Mouse (Mus musculus): ENCODE measurements around the gene Trim63.
"Not testable (repeated sequence)": the region's sequence is repeated elsewhere in the genome, so short reads cannot be mapped to it uniquely, and the experiment has no call there.

The Trim63 gene

DNA sequence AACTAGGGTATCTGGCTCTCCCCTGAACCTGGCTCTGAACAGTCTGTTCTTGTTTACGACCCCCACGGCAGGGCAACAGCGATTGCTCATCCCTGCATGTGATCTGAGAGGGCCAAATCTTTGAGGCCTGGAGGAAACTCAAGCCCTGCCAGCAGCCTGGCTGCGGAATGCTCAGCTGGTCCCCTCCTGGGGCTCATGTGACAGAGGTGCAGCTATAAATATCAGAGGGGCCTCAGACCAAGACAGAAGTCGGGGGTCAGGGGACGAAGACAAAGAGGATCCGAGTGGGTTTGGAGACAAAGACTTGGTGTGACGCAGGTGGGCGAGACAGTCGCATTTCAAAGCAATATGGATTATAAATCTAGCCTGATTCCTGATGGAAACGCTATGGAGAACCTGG, at the start of gene Trim63:
Trim63 (plus strand) TSS at position 245 of the 400 bp plus-strand sequence.
- DNase-seq (ENCODE audit: low spot score) = no peak

DNA sequence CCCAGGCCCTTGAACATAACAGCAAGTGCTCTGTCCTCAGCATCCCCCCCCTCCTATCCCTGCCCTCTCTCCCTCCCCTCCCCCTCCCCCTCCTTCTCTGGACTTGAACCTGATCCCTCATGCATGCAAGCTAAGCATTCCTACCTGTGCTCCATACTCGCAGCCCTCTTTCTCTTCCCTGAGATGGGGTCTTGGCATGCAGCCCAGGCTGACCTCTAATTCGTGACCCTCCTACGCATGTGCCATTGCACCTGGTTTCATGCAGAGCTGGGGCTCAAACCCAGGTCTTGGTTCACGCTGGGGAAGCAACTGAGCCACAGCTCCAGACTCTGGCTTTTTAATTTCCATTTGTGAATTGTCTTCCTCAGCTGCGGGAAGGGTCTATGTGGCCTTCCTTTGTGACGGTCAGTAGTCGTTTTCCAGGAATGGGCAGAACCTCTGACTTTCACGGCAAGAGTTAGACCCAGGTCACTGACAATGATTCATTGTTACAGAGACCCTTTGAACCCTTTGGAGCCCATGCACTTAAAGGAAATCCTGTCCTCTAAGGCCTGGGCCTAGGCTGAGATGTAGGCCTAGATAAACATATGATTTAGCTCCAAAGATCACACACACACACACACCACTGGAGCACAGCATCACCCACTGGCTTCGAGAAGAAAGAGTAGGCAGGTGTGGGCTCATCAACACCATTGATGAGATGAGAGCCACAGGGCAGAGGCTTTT, 48.9 kb upstream of the Trim63 start:
- DNase-seq (ENCODE audit: low spot score) = no peak

DNA sequence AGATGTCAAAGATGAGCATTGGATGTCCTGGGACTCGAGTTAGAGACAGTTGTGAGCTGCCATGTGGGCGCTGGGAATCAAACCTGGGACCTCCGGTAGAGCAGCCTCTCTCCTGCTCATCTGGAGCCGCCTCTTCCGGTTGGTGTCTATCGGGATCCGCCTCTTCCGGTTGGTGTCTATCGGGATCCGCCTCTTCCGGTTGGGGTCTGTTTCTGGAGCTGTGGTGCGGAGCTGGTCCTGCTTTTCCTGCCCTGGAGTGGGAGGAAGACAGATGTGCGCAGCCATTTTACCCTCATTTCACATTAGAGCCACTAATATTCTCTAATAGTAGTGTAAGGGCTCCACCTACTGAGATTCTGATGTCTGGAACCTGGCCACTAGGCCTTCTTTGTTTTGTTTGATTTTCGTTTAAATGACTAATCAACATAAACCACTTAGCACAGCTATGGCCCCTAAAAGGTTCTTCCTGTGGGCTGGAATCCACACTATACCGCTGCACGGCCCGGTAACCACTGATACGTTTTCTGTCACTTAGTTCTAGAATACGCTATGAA, 46.7 kb upstream of the Trim63 start:
- DNase-seq (ENCODE audit: low spot score) = no peak

DNA sequence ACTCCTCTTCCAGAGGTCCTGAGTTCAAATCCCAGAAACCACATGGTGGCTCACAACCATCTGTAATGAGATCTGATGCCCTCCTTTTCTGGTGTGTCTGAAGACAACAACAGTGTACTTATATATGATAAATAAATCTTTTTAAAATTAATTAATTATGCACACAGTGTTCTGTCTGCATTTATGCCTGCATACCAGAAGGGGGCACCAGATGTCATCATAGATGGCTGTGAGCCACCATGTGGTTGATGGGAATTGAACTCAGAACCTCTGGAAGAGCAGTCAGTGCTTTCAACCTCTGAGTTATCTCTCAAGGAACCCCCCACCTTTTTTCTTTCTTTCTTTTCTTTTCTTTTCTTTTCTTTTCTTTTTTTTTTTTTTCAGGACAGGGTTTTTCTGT, 45.3 kb upstream of the Trim63 start:
- not testable (repeated sequence) for DNase-seq (ENCODE audit: low spot score)

DNA sequence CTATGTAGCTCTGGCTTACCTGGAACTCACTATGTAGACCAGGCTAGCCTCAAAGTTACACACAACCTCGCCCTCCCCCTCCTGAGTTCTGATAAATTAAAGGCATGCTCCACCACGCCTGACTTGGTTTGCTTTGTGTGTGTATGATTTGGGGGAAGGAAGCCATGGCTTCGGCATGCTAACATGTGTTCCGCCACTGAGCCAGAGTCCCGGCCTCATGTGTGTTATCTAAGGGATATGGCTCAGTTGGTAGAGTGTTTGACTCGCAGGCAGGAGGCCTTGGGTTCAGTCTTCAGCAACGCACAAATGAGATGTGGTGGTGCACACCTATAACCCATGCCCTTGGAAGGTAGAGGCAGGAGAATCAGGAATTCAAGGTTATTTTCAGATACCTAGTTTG, 42.9 kb upstream of the Trim63 start:
- no peak for DNase-seq (ENCODE audit: low spot score)

DNA sequence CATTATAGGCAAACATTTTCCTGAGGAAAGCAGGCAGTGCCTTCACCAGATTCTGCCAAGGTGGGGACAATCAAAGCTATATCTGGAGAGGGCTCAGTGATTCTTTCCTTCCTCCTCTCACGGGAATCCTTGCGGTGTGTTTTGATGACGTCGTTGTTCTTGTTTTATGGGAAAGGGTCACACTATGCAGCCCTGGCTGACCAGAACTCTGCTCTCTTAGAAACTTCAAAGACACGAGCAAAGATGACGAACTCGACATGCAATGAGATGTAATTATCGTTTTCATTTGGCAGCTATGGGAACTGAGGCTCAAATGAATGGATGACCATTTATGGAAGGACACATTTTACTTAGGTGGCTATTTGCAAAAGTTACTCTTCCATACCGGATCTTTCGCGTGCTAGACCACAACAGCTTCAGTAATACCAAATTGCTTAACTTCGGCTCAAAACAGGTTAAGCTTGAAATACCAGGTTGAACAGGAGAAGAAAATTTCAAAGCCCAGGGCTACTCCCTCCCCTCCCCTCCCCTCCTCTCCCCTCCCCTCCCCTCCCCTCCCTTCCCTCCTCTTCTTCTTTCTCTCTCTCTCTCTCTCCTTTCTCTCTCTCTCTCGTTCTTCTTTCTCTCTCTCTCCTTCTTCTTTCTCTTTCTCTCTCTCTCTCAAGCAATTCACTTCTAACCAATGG, 42.0 kb upstream of the Trim63 start:
- DNase-seq (ENCODE audit: low spot score) = no peak

GRCm38 (mm10) chr4:134273417-134274345, 41.2 kb upstream of the Trim63 start:
- DNase-seq (ENCODE audit: low spot score) = no peak

GRCm38 (mm10) chr4:134284942-134285341, 30.0 kb upstream of the Trim63 start:
- no peak for DNase-seq (ENCODE audit: low spot score)

DNA sequence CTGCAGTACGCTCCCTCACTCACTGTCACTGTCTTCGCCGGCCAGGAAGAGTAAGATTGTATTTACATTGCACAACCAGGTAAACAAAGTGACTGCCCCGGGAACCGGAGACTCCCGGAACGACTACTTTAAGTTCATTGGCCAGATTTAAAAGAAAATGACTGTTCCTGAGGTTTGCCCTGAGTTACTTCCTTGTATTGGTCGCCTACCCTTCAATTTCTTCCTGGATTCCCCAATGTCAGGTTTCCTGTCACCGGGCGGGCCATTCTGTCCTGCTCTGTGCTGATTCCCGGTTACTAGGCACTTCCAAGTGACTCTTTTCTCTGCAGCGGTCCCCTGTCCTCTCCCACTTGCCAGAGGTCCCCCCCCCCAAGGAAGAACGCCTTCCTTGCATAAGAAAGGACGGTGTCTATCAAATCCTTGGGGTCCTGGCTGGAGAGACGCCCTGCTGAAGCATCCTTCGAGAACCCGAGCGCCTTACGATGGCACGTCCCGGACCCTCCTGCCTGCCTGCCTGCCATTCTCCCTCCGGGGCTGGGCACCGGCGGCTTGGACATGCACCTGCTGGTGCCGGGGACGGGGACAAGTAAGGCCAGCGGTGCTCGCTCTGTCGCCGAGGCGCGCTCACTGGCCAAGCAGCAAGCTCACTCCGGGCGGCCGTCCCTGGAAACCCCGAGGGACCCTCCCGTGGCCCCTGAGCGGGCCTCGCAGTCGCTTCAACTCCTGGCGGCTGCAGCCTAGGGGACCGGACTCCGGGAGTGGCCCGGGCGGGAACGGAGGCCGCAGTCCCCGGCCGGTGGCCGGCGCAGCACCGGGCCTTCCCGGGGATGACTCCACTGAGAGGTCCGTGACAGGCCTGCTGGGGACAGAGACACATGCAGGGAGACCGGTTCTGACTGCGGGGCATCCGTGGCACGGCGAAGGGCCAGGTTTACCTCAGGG, 28.4 kb upstream of the Trim63 start:
- no peak for DNase-seq (ENCODE audit: low spot score)

DNA sequence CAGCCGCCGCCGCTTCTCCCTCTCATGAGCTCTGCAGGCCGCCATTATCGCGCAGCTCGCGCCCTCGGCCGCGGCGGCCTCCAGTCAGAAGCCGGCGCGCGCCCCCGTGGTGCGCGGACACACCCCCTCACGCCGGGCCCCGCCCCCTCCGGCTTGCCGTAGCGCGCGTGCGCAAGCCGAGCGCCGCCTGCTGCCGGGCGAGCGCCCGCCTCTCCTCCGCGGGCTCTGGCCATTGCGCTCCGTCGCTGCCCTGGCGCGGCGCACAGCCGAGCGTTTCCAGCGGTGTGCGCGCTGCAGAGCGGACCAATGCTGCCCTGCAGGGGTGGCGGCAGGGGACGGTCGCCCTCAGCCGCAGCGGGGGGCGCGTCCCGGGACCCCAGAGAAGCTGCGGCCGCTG, 27.8 kb upstream of the Trim63 start:
- DNase-seq (ENCODE audit: low spot score) = peak; percentile 97

DNA sequence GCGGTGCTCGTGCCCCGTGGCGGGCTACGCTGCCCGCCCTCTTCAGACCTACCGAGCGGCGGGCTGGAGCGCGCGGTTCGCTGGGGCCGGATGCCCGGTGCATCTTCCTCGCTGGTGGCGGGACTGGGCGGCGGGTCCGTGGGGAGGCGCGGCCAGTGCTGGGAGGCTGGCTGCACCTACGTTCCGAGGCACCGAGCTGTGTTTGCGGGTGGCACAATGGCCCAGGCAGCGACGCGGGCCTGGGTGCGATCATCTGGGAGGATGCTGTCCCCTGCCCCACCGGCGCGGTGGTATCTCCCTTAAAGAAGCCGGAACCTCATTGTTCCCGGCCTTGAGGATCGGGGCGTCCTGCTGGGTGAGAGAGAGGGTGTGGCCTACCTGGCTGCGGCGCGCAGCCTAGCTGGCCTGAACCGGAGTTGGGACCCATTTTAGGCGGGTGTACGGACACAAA, 27.3 kb upstream of the Trim63 start, which contains the start of gene Pdik1l:
Pdik1l (minus strand) TSS at position 321 of the 451 bp plus-strand sequence.
- DNase-seq (ENCODE audit: low spot score) = peak; percentile 57

DNA sequence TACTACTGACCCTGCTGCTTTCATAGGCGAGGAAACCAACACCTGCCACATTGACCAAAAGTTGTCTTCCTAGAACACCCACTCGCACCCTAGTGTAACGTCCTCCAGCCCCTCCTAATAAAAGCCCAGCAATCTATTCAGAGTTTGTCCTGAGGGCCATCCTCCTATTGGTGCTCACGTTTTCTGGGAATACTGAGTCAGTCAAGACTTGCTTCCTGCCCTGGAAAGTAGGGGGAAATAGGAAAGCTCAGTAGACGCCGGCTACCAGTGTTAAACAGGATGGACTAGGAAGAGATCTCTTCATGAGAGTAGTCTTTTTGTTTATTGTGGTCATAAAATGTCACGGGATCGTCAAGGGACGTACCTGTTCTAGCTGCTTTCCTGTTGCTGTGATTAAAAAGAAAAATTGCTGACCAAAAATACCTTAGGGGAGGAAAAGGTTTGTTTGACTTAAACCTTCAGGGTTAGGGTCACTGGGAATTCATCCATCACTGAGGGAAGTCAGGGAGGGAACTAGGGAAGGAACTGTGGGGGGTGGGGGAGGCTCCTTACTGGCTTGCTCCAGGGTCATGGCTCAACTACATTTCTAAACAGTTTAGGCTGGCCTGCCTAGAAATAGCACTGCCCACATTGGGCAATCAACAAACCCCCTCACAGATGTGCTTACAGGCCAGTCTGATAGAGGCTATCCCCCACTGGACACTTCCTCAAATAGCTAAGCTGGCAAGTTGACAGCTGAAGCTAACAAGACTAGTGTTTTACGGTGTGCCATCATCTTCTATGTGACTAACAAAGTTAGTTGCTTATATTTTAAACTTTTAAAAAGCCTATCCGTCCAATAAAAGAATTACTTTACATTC, 26.3 kb upstream of the Trim63 start:
- no peak for DNase-seq (ENCODE audit: low spot score)

- peak; percentile 56 for DNase-seq (ENCODE audit: low spot score)
Observed at GRCm38 (mm10) chr4:134292067-134292466, 22.9 kb upstream of the Trim63 start.

GRCm38 (mm10) chr4:134293061-134293691, 21.7 kb upstream of the Trim63 start:
- DNase-seq (ENCODE audit: low spot score) = no peak

DNA sequence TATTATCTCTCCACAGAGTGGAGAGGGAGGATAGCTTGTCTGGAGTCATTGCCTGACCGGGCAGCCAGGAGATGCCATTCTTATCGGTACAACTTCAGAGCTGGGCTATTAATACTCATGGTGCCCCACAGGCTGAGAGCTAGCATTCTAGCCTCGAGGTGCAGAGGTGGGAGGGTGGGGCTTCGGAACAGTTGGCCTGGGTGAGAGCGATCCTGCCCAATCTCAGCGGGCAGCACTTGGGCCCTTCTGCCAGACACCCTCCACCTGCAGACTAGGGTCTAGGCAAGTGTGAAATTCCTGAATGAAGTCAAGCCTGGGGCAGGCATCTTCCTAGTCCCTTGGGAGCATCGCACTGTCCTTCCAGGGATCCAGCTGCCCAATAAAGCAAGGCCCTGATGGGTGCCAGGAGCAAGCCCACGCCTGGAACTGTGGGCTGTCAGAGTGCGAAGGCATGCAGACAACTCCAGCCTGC, 21.2 kb upstream of the Trim63 start:
- DNase-seq (ENCODE audit: low spot score) = no peak

- DNase-seq (ENCODE audit: low spot score) = not testable (repeated sequence)
Observed at GRCm38 (mm10) chr4:134296096-134296495, 18.8 kb upstream of the Trim63 start.

GRCm38 (mm10) chr4:134296523-134296922, 18.4 kb upstream of the Trim63 start:
- no peak for DNase-seq (ENCODE audit: low spot score)

DNA sequence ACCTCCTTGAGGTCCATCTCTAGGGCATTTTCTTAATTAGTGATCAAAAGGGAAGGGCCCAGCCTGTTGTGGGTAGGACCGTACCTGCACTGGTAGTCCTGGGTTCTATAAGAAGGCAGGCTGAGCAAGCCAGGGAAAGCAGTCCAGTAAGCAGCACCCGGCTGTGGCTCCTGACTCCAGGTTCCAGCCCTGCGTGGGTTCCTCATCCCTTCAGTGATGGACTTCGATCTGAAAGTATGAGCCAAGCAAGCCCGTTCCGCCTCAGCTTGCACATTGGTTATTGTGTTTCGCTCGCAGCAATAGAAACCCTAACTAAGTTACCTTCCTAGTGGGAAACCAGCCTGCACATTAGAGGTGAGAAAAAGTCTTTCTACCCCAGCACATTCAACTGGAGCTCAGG, 17.6 kb upstream of the Trim63 start:
- DNase-seq (ENCODE audit: low spot score) = no peak
